8 mouse cellular contexts compared by ENCODE assay signal in the genomic region with DNA sequence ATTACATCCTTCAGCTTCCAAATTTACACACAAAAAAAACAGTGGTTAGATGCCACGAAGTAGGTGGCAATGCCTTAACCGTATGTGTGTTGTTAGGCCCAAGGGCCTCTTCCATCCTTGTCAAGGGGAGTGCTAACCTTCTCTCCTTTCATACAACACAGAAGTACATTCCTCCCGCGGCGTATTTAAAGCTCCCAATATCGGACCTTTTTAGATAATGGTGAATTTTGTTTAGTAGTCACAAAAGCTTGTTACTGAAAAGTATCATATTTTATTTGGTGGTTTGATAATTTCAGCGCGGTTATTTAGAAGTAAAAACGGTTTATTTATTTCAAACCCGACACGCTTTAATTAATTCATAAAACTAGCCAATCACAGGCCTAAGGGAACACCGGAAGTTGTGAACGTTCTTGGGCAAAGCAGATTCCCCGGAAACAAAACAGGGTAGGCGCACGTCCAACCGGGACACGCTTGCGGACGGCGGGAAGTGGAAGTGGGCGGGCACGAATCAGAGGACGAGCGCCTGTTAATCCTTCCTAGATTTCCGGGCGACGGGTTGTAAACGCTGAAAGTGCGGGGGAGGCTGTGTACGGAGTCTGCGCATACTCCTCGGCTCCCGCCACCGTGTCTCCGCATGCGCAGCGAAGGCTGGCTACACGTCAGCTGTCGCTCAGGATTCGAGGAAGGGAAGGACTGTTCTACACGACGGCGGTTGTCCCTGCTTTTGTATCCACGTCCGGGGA. TPM values are rescaled to one million over a fixed set of nuclear protein-coding genes. Genes with fewer than 3 reads are reported as not detected.
A peak's percentile ranks its signal among the peaks of the same experiment; 100 is the strongest.
DNase-seq lines count a peak whose midpoint lies in the region; ATAC-seq and TF ChIP-seq lines count a peak whose summit lies in the region.

No protein-coding gene starts in this region.

- H3K9me3 ChIP-seq in heart, embryonic 12.5 days (replicated peaks): no peaks in the 10 kb centered on the region
- H3K9me3 ChIP-seq in kidney, postnatal 0 days (replicated peaks; ENCODE audit: low read length): no peaks in the 10 kb centered on the region
- H3K9me3 ChIP-seq in liver, embryonic 11.5 days (ENCODE audit: control insufficient read depth, low read length): no peaks in the 10 kb centered on the region
- no peaks in the 10 kb centered on the region for H3K9me3 ChIP-seq in stomach, embryonic 14.5 days (ENCODE audit: control insufficient read depth, low read depth, low read length)

- H3K4me2 ChIP-seq in heart, embryonic 12.5 days: peak overlapping the region; percentile 70
- peak overlapping the region; percentile 56 for H3K4me2 ChIP-seq in kidney, postnatal 0 days (ENCODE audit: low read length)
- peak overlapping the region; percentile 83 for H3K4me2 ChIP-seq in liver, embryonic 11.5 days
- peak overlapping the region; percentile 79 for H3K4me2 ChIP-seq in stomach, embryonic 14.5 days (replicated peaks; ENCODE audit: low read depth, low read length)

- H3K4me1 ChIP-seq in heart, embryonic 12.5 days (replicated peaks): peaks cover 16% of the 10 kb centered on the region
- peaks cover 12% of the 10 kb centered on the region; the same call in 1 of the 2 replicates for H3K4me1 ChIP-seq in kidney, postnatal 0 days (replicated peaks; ENCODE audit: insufficient read depth, low read length)
- H3K4me1 ChIP-seq in liver, embryonic 11.5 days (replicated peaks; ENCODE audit: control insufficient read depth, insufficient read depth, low read length): peaks cover 8% of the 10 kb centered on the region; the same call in 1 of the 2 replicates
- peaks cover 11% of the 10 kb centered on the region for H3K4me1 ChIP-seq in stomach, embryonic 14.5 days (ENCODE audit: control insufficient read depth, insufficient read depth, low read length)

- peak overlapping the region; percentile 62 for H3K9ac ChIP-seq in heart, embryonic 12.5 days
- H3K9ac ChIP-seq in kidney, postnatal 0 days (ENCODE audit: low read depth, low read length): 0 out of 2 replicates have a peak overlapping the region, but pooled peaks have one; percentile 15
- H3K9ac ChIP-seq in liver, embryonic 11.5 days (ENCODE audit: low read depth, low read length): peak overlapping the region; percentile 71
- peak overlapping the region; percentile 37; the same call in 1 of the 2 replicates for H3K9ac ChIP-seq in stomach, embryonic 14.5 days (replicated peaks; ENCODE audit: low read depth, low read length)

- TF ChIP-seq CTCF in kidney, postnatal 0 days (IDR thresholded peaks at IDR 0.05; ENCODE audit: low read depth): no peak

- peak overlapping the region; percentile 44 for H3K4me3 ChIP-seq in heart, embryonic 12.5 days
- peak overlapping the region; percentile 26 for H3K4me3 ChIP-seq in kidney, postnatal 0 days (replicated peaks; ENCODE audit: low read depth, low read length)
- peak overlapping the region; percentile 54 for H3K4me3 ChIP-seq in liver, embryonic 11.5 days (ENCODE audit: low read depth, low read length)
- H3K4me3 ChIP-seq in stomach, embryonic 14.5 days (ENCODE audit: low read depth, low read length): peak overlapping the region; percentile 38

- peak; percentile 93 for ATAC-seq in erythroid progenitor cell, adult 5-6 weeks (replicated peaks; ENCODE audit: low FRiP score, poor library complexity, severe bottlenecking)
- peak; percentile 96 for ATAC-seq in heart, embryonic 12.5 days (ENCODE audit: insufficient number of reproducible peaks, low FRiP score)
- peak; percentile 97 for ATAC-seq in kidney, postnatal 0 days (replicated peaks; ENCODE audit: low FRiP score, low read depth)
- peak; percentile 96 for ATAC-seq in liver, embryonic 11.5 days (replicated peaks; ENCODE audit: low FRiP score)
- ATAC-seq in stomach, embryonic 14.5 days (ENCODE audit: insufficient number of reproducible peaks, insufficient read depth, low FRiP score, low read depth): peak; percentile 98

- under 1% methylated on average over 46 of the region's 46 CpGs for WGBS in heart, embryonic 12.5 days
- WGBS in kidney, postnatal 0 days: under 1% methylated on average over 46 of the region's 46 CpGs
- WGBS in liver, embryonic 11.5 days: under 1% methylated on average over 46 of the region's 46 CpGs
- under 1% methylated on average over 46 of the region's 46 CpGs for WGBS in stomach, embryonic 14.5 days

- peak; percentile 96 for DNase-seq in CD4-positive helper T cell, adult 2 months (ENCODE audit: low read depth, low spot score)
- peak; percentile 99 for DNase-seq in brain, embryonic 18.5 days (ENCODE audit: low read depth, low spot score)
- peak; percentile 100 for DNase-seq in kidney, postnatal 0 days (ENCODE audit: low spot score)
- peak; percentile 91 for DNase-seq in liver, embryonic 11.5 days (ENCODE audit: low spot score)
- peak; percentile 97 for DNase-seq in naive thymus-derived CD4-positive, alpha-beta T cell, adult 2 months (ENCODE audit: low read depth)

- H3K27ac ChIP-seq in heart, embryonic 12.5 days (ENCODE audit: poor library complexity, severe bottlenecking): peak overlapping the region; percentile 79
- peak overlapping the region; percentile 81 for H3K27ac ChIP-seq in kidney, postnatal 0 days
- peak overlapping the region; percentile 83 for H3K27ac ChIP-seq in liver, embryonic 11.5 days (ENCODE audit: low read depth, low read length)
- H3K27ac ChIP-seq in stomach, embryonic 14.5 days (ENCODE audit: low read length): peak overlapping the region; percentile 91

- H3K27me3 ChIP-seq in heart, embryonic 12.5 days (replicated peaks): no peaks in the 10 kb centered on the region
- no peaks in the 10 kb centered on the region for H3K27me3 ChIP-seq in kidney, postnatal 0 days (ENCODE audit: insufficient read depth, low read length)
- no peaks in the 10 kb centered on the region for H3K27me3 ChIP-seq in liver, embryonic 11.5 days (replicated peaks; ENCODE audit: control insufficient read depth, insufficient read depth, low read length)
- no peaks in the 10 kb centered on the region for H3K27me3 ChIP-seq in stomach, embryonic 14.5 days (ENCODE audit: control insufficient read depth, insufficient read depth, low read length)

- H3K36me3 ChIP-seq in heart, embryonic 12.5 days: peaks cover 18% of the 10 kb centered on the region
- peaks cover 12% of the 10 kb centered on the region for H3K36me3 ChIP-seq in kidney, postnatal 0 days (ENCODE audit: insufficient read depth, low read length)
- peaks cover 8% of the 10 kb centered on the region for H3K36me3 ChIP-seq in liver, embryonic 11.5 days (ENCODE audit: control insufficient read depth, insufficient read depth, low read length)
- peaks cover 8% of the 10 kb centered on the region for H3K36me3 ChIP-seq in stomach, embryonic 14.5 days (ENCODE audit: control insufficient read depth, insufficient read depth, low read length)

RNA-seq across cellular contexts. Expression of a gene that starts 25.0 kb away (rescaled TPM):
- total RNA-seq in erythroid progenitor cell, adult 5-6 weeks (2015; ENCODE audit: low replicate concordance): 14.4 and 18.9 TPM in 2 replicates
- total RNA-seq in erythroid progenitor cell, adult 5-6 weeks (2017; ENCODE audit: low replicate concordance): 13.6 and 28.5 TPM in 2 replicates
- polyA plus RNA-seq in heart, embryonic 12.5 days (2016; fragmentation: Nextera tagmentation; extraction: Ambion mirVana): 33.7 and 36.1 TPM in 2 replicates
- polyA plus RNA-seq in kidney, postnatal 0 days (2015; fragmentation: Nextera tagmentation; extraction: Ambion mirVana): 43.0 and 46.6 TPM in 2 replicates
- polyA plus RNA-seq in liver, embryonic 11.5 days (2014; fragmentation: Nextera tagmentation; extraction: Ambion mirVana): 76.7 and 78.0 TPM in 2 replicates
- 48.7 and 49.2 TPM in 2 replicates for polyA plus RNA-seq in stomach, embryonic 14.5 days (2014; fragmentation: Nextera tagmentation; extraction: Ambion mirVana)

RNA-seq across cellular contexts. Expression of a gene that starts 32.5 kb away (rescaled TPM):
- 22.7 and 30.6 TPM in 2 replicates for total RNA-seq in erythroid progenitor cell, adult 5-6 weeks (2015; ENCODE audit: low replicate concordance)
- 17.3 and 19.8 TPM in 2 replicates for total RNA-seq in erythroid progenitor cell, adult 5-6 weeks (2017; ENCODE audit: low replicate concordance)
- polyA plus RNA-seq in heart, embryonic 12.5 days (2016; fragmentation: Nextera tagmentation; extraction: Ambion mirVana): 80.9 and 87.1 TPM in 2 replicates
- polyA plus RNA-seq in kidney, postnatal 0 days (2015; fragmentation: Nextera tagmentation; extraction: Ambion mirVana): 85.4 and 91.4 TPM in 2 replicates
- polyA plus RNA-seq in liver, embryonic 11.5 days (2014; fragmentation: Nextera tagmentation; extraction: Ambion mirVana): 111 and 113 TPM in 2 replicates
- 120 and 134 TPM in 2 replicates for polyA plus RNA-seq in stomach, embryonic 14.5 days (2014; fragmentation: Nextera tagmentation; extraction: Ambion mirVana)

Comparison
In these comparisons a context has a peak if more than half of its experiments do, and no peak if none do; other contexts are left out.
1. Peak in every context shown above with its lines: DNase-seq, ATAC-seq, H3K4me3 ChIP-seq and H3K27ac ChIP-seq.
2. H3K9ac ChIP-seq: peak in every context shown above with its lines; median percentile 71 in liver, embryonic 11.5 days; 62 in heart, embryonic 12.5 days; 37 in stomach, embryonic 14.5 days; 15 in kidney, postnatal 0 days.